Mouse (Mus musculus) testis, postnatal 10 days (tissue): Measurements from ENCODE around the gene Pank2.
"Not testable (repeated sequence)": the region's sequence is repeated elsewhere in the genome, so short reads cannot be mapped to it uniquely, and the experiment has no call there.

Source experiments
- DNase-seq: peaks from one replicate; pipeline ENCODE4 v3.0.0; 2021; ENCODE audit warnings: low spot score

Pank2 gene

DNA sequence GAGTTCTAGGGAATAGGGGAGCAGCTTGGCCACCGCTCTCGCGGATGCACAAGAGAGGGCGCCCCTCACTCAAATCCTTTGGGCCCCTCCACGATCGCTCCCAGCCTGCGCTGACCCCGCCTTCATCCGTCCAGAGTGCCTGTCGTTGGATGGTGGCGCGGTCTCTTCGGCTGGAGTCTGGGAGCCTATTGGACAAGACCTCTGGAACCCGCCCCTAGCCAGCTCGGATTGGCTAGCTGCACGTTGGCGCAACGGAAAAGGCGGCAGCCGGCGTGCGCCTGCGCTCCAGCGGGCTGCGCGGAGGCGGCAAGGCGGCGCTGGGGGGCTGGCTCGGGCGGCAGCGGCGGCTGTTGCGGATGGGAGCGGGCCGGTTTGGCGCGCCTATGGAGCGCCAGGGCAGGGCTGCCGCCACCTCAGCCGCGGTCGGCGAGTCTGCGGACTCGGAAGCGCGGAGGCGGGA is at the start of gene Pank2:
Gene Pank2 (plus strand): TSS at position 283 of the 460 bp plus-strand sequence.
- peak; percentile 96 for DNase-seq

DNA sequence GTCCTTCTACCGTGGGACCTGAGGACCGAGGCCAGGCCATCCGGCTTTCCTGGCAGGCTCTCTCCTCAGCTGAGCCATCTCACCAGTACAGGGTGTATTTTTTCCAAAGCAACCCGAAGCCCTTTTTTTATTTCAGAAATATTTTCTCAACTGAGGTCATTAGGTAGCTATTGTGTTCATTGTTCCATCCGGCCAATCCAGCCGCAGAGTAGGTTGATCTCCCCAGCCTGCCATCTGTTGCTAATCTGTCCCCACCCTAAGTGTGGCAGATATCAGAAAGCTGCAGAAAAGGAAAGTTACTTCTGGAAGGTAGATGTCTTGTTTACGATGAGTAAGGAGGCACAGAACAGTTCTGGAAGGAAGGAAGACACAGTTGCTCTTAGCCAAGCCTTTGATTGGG is 48.5 kb upstream of the Pank2 start:
- DNase-seq = no peak

DNA sequence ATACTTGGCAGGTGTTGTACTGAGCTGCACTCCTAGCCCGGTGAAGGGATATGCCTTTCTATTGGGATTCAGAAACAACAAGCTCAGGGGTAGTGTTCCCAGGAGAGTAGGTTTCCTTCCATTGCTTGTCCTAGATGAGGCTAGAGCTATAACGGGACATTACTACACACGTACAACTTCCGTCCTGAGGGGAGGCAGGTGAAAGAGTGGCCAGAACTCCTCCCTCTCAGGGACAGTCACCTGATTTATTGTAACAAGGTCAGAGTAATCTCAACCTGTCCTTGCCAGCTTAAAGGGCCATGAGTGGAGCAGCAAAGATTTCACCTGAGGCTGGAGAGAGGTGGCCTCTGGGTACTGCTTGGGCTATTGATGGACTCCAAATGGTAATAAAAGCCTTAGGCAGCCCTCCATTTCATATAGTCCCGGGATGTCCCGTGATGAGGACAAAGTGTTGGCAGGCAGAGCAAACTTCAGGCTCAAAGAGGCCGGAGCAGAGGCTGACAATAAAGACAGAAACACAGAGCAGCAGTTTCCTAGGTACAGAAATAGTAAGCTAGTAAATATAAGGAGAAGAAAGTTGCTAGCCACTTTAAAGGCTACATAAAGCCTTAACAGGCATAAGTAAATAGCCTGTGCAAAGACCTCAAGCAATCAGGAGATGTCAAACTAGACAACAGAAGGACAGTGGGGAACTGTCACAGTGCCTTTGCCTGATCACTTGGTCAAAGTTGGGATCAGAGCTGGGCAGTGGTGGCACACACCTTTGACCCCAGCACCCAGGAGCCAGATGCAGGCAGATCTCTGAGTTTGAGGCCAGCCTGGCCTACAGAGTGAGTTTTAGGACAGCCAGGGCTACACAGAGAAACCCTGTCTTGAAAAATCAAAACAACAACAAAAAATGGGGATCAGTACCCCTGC is 46.1 kb upstream of the Pank2 start:
- no peak for DNase-seq

DNA sequence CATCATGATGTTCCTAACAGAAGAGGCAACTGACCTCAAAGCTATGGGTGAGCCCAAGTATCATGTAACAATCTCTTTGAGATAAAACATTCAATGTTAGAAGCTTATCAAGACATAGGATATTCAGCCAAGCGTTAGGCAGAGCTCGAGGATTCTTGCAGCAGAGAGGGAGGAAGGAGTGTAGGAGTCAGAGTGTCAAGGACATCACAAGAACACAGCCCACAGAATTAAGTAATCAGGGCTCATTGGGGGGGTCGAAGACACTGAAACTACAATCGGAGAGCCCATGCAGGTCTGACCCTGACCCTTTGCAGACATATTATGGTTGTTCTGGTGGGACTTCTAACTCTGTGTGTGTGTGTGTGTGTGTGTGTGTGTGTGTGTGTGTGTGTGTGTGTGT is 42.3 kb upstream of the Pank2 start:
- no peak for DNase-seq

DNA sequence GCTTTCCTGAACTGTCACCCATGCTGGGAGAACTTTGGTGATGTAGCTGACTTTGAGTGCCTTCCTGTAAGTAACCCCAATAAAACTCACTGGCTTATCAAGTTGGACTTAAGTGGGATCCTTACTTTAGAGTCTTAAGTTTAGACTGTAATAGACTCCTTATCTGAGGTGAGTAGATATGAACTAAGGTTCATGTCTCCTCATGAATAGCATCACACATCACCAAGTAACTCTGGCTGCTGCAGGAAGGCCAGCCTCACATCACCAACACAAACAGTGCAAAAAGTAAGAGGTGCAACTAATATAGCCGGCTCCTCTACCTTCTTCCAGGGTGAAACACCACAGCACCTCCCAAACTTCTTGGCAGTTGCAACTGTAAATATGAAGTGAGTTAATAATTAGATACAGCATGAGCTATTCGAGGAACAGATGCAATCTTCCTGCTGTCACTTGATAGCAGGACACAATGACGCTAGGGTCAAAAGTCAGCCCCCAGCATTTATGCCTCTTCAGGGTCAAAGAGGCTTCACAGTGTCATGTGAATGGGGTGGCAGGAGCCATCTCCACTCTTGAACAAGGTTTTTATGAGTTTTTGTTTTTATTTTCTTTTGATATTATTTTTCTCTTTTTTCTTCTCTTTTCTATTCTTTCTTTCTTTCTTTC is 40.3 kb upstream of the Pank2 start:
- no peak for DNase-seq

DNA sequence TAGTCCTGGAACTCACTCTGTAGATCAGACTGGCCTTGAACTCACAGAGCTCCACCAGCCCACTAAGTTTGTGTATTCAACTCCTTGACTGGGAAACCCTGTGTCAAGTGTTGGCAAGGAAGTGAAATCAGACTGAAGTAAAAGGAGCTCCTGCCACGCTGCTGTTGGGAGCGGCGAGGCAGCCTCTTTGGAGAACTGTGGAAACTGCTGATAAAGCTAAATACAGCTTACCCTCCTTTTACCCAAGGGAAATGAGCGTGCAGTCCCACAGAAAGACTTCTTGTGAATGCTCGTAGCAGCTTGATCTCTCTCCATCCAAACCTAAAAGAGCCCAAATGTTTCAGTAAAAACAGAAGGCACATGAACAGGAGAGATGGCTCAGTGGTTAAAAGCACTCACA is 39.7 kb upstream of the Pank2 start:
- DNase-seq = no peak

DNA sequence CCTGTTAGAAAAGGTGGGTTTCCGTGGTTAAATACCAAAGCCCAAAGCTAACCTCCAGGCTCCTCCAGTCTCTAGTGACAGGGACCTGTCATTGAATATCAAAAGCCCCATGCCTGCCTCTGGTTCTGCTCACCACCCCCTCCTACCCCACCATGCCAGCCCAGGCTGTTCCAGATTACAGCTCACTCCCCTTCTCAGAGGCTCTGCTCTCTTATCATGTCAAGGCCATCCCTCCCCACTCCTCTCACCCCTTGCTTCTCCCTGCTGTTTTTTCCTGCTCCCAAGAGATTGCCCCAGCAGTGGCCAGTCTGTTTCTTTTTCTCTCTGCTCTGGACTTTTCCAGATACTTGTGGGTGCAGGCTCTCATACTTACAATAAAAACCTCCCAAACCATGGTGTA is 38.7 kb upstream of the Pank2 start:
- peak; percentile 53 for DNase-seq

DNA sequence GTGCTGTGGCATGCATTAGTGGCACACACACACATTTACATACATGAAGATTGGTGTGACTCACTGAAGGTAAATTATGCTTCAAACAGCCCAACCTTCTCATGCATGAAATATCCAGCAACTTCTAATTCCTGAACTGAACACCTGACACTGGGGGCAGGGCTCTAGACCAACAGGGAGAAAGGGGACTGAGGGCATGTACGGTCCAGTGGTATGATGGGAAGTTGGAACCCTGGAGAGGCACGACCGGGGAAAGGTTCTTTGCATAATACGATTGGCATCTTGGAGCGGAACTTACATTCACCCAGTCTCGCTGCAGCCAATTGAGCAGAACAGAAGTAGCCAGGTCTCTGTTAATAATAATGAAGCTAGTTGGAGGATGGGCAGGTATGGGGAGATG is 37.1 kb upstream of the Pank2 start:
- DNase-seq = no peak

DNA sequence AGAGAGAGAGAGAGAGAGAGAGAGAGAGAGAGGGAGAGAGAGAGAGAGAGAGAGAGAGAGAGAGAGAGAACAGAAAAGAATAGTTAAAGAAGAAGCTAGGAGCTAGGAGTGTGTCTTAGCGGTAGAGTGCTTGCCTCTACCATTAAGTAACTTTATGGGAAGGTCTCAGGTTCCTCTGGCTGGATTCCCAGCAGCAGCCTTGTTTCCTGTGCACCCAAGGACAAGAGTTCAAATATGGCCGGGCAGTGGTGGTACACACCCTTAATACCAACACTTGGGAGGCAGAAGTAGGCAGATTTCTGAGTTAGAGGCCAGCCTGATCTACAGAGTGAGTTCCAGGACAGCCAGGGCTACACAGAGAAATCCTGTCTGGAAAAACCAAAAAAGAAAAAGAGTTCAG is 35.6 kb upstream of the Pank2 start:
- not testable (repeated sequence) for DNase-seq

DNA sequence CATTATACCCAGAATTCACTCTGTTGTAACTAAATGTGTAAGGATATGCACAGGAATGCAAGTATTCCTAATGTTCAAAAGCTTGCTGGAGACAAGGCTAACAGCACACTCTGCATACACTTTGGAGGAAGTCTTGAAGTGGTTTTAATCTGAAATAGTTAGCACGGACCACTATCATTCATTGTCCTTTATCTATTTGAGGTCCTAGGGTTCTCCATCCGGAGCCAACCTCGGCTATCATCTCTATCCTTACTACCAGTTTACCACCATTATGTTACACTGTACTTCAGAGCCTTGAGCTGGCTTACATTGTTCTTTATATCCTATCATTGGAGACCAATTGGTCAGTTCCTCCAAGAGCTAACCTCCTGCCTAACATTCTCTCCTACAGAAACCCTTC is 35.1 kb upstream of the Pank2 start:
- no peak for DNase-seq

DNA sequence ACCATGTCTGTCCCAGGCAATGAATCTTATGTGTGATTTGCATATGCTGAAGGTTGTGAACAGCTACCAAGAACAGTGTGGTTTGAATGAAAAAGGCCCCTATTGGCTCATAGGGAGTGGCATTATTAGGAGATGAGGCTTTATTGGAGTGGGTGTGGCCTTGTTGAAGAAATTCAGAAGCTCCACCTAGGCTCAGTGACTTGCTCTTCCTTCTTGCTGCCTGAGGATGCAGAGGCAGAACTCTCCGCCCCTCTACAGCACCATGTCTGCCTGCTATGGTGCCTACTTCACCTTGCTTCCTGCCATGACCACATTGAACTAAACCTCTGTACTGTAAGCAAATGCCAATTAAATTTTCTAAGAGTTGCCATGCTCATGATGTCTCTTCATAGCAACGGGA is 29.7 kb upstream of the Pank2 start:
- DNase-seq = no peak

DNA sequence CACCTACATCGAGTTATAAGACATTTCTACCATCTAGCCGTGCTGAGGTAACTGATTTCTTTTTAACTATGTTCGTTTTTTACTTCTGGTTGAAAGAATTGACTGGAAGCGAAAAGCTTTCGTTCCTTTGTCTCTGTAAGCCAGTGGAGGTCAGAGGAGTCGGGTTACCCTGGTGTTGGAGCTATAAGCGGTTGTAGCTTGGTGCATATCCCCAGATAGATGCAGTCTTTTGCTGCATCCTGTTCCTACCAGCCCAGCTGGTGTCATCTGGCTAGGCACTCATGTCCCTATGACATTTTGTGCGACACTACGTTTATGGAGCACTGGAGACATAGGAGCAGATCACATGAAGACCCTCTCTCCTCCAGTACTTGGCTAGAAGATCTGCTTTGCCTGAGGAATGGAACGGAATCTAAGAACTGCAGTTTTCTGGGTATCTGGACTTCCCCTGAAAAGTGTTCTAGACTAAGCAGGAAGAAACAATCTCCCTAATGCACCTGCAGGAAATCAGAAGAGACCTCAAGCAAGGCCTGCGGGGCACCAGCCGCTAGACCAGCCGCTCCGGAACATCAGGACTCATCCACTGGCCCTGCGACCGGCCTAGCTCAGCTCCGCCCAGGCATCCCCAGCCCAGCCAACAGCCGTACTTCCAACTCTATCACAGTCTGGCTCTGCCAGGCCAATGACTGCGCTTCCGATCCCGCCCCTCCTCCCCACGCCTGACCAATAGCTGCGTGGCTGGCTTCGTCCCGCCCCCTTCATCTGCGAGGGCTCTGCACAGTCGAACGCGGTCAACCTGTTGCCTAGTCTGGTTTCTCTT is 28.8 kb upstream of the Pank2 start, which contains the start of gene Mavs:
Gene Mavs (plus strand): TSS at position 757 of the 820 bp plus-strand sequence.
- DNase-seq = peak; percentile 96

DNA sequence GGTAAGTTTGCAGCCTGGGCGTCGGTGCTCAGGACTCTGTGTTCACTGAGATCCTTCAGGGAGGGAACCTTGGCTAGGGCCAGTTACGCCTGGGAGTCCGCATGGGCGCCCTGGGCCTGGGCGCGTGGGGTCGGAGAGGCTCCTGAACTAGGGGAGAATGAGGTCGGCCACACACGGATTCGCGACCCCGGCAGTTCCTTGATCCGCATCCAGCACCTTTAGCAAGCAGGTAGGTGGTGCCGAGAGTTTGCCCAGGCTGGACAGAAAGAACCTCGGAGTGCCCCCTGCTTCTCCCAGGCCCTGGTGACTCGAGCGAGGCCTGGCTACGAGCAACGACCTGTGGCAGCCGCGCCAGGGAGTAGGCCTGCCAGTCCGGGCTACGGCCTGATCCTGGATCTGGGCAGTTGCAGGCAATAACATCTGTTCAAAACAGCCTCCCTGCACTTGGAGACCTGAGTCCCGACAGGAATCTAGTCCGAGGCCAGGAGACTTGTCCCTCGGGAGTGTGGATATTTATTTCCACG is 28.1 kb upstream of the Pank2 start:
- DNase-seq = peak; percentile 65

DNA sequence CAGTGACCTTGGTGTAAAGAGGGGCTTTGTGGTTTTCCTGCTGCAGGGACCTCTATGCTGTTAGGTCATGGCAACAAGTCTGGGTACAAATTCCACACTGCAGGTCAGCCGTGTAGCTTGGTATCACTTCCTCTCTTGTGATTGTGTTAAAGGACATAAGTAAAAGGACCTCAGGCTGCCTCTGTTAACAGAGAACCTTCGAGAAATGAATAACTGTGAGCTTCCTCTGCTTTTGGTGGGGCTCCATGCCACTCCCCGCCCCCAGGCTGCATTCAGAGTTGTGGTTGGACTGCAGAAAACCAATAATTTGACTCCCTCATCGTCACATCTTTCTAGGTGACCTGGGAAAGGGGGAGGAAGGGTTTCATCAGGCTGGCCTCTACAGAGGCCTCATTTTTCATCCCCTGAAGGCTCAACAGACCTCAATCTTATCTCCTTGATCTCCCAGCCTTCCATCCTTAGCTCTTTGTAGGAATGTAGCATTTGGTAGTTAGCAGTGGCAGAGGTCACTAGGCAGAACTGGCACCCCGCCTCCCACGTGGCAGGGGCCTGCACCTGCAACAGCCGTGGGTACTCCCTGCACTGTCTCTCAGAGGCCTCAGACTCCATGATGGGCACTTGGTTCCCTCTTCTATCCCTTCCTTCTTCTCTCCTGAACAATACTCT is 27.2 kb upstream of the Pank2 start:
- DNase-seq = no peak

DNA sequence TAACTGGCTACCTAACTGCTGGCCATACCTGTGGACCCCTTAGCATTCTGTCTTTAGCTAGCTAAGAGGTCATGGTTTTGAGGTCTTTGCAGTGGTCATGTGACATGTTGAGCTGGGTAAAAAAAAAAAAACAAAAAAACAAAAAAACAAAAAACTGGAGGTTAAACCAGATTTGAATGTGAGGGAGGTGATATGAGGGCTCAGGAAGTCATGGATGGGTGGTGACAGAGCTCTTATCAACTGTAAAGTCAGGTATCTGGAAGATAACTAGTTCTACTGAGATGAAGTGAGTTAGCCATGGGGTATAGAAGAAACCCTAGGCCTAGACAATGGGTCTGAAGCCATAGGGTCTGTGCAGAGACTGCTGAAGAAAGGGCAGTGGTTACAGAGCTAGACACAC is 20.1 kb upstream of the Pank2 start:
- no peak for DNase-seq

DNA sequence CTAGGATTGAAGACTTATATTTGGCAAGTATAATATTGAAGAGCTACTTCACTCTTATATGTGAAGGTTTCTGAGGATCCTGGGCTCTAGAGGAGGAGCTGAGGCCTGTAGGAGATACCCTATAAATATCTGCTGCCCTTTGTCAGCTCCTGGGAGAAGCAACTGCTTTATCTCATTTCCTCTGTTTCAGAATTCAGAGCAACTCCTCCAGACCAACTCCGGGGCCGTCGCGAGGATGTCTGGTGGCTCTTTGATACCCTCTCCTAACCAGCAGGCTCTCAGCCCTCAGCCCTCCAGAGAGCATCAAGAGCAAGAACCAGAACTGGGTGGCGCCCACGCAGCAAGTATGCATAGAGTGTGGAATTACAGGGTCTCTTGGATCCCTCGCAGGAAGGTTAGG is 19.4 kb upstream of the Pank2 start:
- no peak for DNase-seq

DNA sequence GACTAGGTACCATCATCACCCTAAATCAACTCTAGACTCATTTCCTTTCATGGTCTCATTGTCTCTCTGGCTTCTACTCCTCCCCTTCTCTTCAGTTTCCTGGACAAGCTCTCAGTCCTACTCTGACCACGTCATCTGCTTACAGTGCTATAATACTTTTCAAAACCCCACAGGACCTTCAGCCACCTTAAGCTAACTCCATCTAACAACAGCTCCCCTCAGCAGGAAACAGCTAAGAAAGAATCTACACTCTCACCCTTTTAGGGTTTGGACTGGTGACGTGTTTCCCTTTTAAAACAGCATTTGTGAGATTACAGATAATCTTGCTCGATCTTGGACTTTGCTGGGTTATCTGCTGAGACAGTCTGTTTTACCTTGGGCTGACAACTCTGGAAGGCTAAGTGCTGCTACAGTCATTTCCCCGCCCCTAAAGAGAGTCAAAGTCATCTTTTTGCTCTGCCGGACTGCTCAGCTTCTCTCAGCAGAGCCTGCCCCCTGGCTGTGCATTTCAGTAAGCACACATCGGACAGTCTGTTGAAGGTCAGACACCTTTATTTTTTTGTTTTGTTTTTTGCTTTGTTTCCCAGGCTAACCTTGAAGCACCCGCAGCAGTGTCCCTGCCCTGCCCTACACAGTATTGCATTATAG is 8.5 kb upstream of the Pank2 start:
- DNase-seq = peak; percentile 81

DNA sequence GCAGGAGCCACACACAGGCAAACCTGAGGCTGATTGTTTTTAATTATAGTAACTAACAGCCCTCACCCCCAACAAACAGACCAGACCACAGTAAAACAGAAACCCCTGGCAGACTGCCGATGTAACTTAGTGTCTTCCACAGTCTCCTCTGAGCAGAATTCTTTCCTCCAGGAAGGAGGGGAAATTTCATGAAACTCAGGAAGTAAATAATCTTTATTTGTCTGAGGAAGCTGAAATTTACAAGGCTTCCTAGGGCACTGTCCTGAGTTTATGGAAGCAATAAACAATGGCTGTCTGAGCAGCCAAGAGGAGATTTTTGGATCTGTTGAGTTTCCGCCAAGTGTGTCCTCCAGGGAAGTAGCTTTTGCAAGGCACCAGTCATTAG is 8.0 kb upstream of the Pank2 start:
- DNase-seq = peak; percentile 74

DNA sequence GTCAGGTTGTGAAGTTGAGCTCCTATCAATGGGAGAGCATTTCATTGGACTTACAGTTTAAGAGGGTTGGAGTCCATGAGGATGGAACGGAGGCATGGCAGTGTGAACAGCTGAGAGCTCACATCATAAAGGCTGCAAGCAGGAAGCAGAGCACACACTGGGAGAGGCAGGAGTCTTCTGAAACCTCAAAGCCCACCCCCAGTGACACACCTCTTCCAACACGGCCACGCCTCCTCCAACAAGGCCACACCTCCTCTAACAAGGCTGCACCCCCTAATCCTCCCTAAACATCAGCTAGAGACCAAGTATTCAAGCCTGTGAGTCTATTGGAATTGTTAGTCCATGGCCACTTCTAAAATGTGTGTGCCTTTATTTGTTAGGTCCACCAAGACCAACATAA is 6.6 kb upstream of the Pank2 start:
- DNase-seq = no peak

DNA sequence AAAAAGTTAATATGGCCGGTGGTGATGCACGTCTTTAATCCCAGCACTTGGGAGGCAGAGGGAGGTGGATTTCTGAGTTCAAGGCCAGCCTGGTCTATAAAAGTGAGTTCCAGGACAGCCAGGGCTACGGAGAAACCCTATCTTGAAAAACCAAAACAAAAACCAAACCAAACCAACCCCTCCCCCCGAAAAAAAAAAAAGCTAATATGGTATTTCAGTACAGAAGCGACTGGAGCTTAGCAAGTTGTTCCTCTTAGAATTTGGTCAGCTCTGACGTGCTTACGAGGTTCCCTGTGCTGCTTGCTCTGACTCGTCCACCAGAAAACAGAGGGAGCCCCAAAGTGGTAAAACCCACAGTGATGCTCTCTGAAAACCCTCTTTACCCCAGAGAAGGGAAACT is 3.6 kb upstream of the Pank2 start:
- no peak for DNase-seq
